Mouse (Mus musculus) stomach, embryonic 16.5 days (tissue): Measurements from ENCODE around the gene Rassf8. TPM values are rescaled to one million over a fixed set of nuclear protein-coding genes. Genes with fewer than 3 reads are reported as not detected.

ENCODE experiments used
- ATAC-seq: fragments of 200-750 bp; cut with Nextera tagmentation; 2 replicates; pipeline ENCODE4 v1.8.0; 2017; ENCODE audit warnings: moderate number of reproducible peaks, moderate TSS enrichment; ENCODE audit not compliant: insufficient read depth, low FRiP score
- H3K27ac ChIP-seq: fragments of 300-500 bp; sonication (generic); 2 replicates; pipeline ENCODE4 v1.5.1; 2014; ENCODE audit warnings: low read length
- H3K27me3 ChIP-seq: fragments of 300-500 bp; sonication (generic); 2 replicates; pipeline ENCODE4 v1.6.1; 2014; ENCODE audit warnings: low read length, control low read depth, mixed read lengths; ENCODE audit not compliant: control insufficient read depth, insufficient read depth
- H3K36me3 ChIP-seq: fragments of 300-500 bp; sonication (generic); 2 replicates; pipeline ENCODE4 v1.6.1; 2014; ENCODE audit warnings: low read length; ENCODE audit not compliant: control insufficient read depth, insufficient read depth
- H3K4me1 ChIP-seq: fragments of 300-500 bp; sonication (generic); 2 replicates; pipeline ENCODE4 v1.6.1; 2014; ENCODE audit warnings: low read length, control low read depth, mixed read lengths; ENCODE audit not compliant: control insufficient read depth, insufficient read depth
- H3K4me2 ChIP-seq: fragments of 300-500 bp; sonication (generic); 2 replicates; pipeline ENCODE4 v1.6.1; 2014; ENCODE audit warnings: low read depth, low read length, mixed read lengths
- H3K4me3 ChIP-seq: fragments of 300-500 bp; sonication (generic); replicated peaks from 2 replicates; pipeline ENCODE4 v1.5.1; 2014; ENCODE audit warnings: mild to moderate bottlenecking, low read length
- H3K9ac ChIP-seq: fragments of 300-500 bp; sonication (generic); 2 replicates; pipeline ENCODE4 v1.6.1; 2014; ENCODE audit warnings: low read length
- H3K9me3 ChIP-seq: fragments of 300-500 bp; sonication (generic); replicated peaks from 2 replicates; pipeline ENCODE4 v1.6.1; 2016; ENCODE audit warnings: low read length, control low read depth; ENCODE audit not compliant: control insufficient read depth
- WGBS: fragments of 180-500 bp; shearing (Covaris S2); extraction: QIAGEN DNeasy Blood & Tissue Kit; methylation state at CpG from one replicate; pipeline ENCODE4 v1.1.7; 2014; 5-methylcytosine and 5-hydroxymethylcytosine counted together
- polyA plus RNA-seq: library from polyadenylated mRNA; unstranded; fragments of >200 nt; fragmentation: Nextera tagmentation; extraction: Ambion mirVana; gene quantifications from 2 replicates; pipeline ENCODE4 v1.2.1, GENCODE M21; 2015

Rassf8 gene
- polyA plus RNA-seq, 1 experiment from 2014 or later, result 5.7 TPM

GRCm38 (mm10) chr6:145781256-145781655 lies 34.7 kb downstream of the Rassf8 start:
- WGBS, result 86% methylated on average over 9 of the region's 9 CpGs
- ATAC-seq, result no peak
- no peaks in the 10 kb centered on the region; the same call in 1 of the 2 replicates for H3K4me1 ChIP-seq
- no peaks in the 10 kb centered on the region for H3K27me3 ChIP-seq
- no peak overlapping the region for H3K27ac ChIP-seq
- H3K4me3 ChIP-seq, result no peak overlapping the region
- H3K9me3 ChIP-seq, result no peaks in the 10 kb centered on the region
- no peaks in the 10 kb centered on the region for H3K36me3 ChIP-seq
- no peak overlapping the region for H3K4me2 ChIP-seq
- no peak overlapping the region for H3K9ac ChIP-seq

GRCm38 (mm10) chr6:145781966-145782365 lies 35.4 kb downstream of the Rassf8 start:
- no peaks in the 10 kb centered on the region for H3K36me3 ChIP-seq
- H3K27ac ChIP-seq, result no peak overlapping the region
- ATAC-seq, result no peak
- H3K9ac ChIP-seq, result no peak overlapping the region
- no peaks in the 10 kb centered on the region; the same call in 1 of the 2 replicates for H3K4me1 ChIP-seq
- H3K4me2 ChIP-seq, result no peak overlapping the region
- no peaks in the 10 kb centered on the region for H3K27me3 ChIP-seq
- 71% methylated on average over 2 of the region's 2 CpGs for WGBS
- no peak overlapping the region for H3K4me3 ChIP-seq
- H3K9me3 ChIP-seq, result no peaks in the 10 kb centered on the region

- 83% methylated on average over 2 of the region's 2 CpGs for WGBS
- ATAC-seq, result no peak
- no peaks in the 10 kb centered on the region for H3K9me3 ChIP-seq
Observed at GRCm38 (mm10) chr6:145787311-145787710, 40.8 kb downstream of the Rassf8 start.

GRCm38 (mm10) chr6:145789738-145790137 lies 43.2 kb downstream of the Rassf8 start:
- Histone ChIP-seq H3K9ac (no peak overlapping the region), H3K27me3 (no peaks in the 10 kb centered on the region), H3K36me3 (no peaks in the 10 kb centered on the region), H3K9me3 (no peaks in the 10 kb centered on the region), H3K4me3 (no peak overlapping the region), H3K27ac (no peak overlapping the region), H3K4me2 (no peak overlapping the region), H3K4me1 (peaks cover 13% of the 10 kb centered on the region)
- WGBS, result 93% methylated on average over 4 of the region's 4 CpGs
- ATAC-seq, result no peak

More at GRCm38 (mm10) chr6:145787311-145787710, 40.8 kb downstream of the Rassf8 start:
- no peaks in the 10 kb centered on the region for H3K27me3 ChIP-seq
- H3K36me3 ChIP-seq, result no peaks in the 10 kb centered on the region
- no peak overlapping the region for H3K4me2 ChIP-seq
- no peak overlapping the region for H3K27ac ChIP-seq
- H3K9ac ChIP-seq, result no peak overlapping the region
- H3K4me3 ChIP-seq, result no peak overlapping the region
- H3K4me1 ChIP-seq, result peaks cover 4% of the 10 kb centered on the region

- Histone ChIP-seq H3K4me3 (no peak overlapping the region), H3K9me3 (no peaks in the 10 kb centered on the region), H3K9ac (no peak overlapping the region), H3K36me3 (no peaks in the 10 kb centered on the region), H3K27me3 (no peaks in the 10 kb centered on the region), H3K27ac (peak overlapping the region; percentile 75), H3K4me1 (peaks cover 25% of the 10 kb centered on the region), H3K4me2 (no peak overlapping the region)
- ATAC-seq, result no peak
- WGBS, result 54% methylated on average over 7 of the region's 7 CpGs
Observed at GRCm38 (mm10) chr6:145792373-145792772, 45.8 kb downstream of the Rassf8 start.

- peak overlapping the region; percentile 75 for H3K27ac ChIP-seq
- H3K36me3 ChIP-seq, result no peaks in the 10 kb centered on the region
- H3K27me3 ChIP-seq, result no peaks in the 10 kb centered on the region
- no peaks in the 10 kb centered on the region for H3K9me3 ChIP-seq
- no peak overlapping the region for H3K4me3 ChIP-seq
- H3K9ac ChIP-seq, result no peak overlapping the region
- H3K4me2 ChIP-seq, result no peak overlapping the region
- H3K4me1 ChIP-seq, result peaks cover 28% of the 10 kb centered on the region
- ATAC-seq, result peak; percentile 86
- WGBS, result 9% methylated on average over 4 of the region's 4 CpGs
Observed at GRCm38 (mm10) chr6:145793109-145793593, 46.6 kb downstream of the Rassf8 start.

- Histone ChIP-seq H3K4me3 (no peak overlapping the region), H3K36me3 (no peaks in the 10 kb centered on the region), H3K9me3 (no peaks in the 10 kb centered on the region), H3K4me1 (peaks cover 28% of the 10 kb centered on the region), H3K4me2 (no peak overlapping the region), H3K27me3 (no peaks in the 10 kb centered on the region), H3K9ac (no peak overlapping the region), H3K27ac (no peak overlapping the region)
- 64% methylated on average over 4 of the region's 4 CpGs for WGBS
- no peak for ATAC-seq
Observed at GRCm38 (mm10) chr6:145794671-145795070, 48.1 kb downstream of the Rassf8 start.

- Histone ChIP-seq H3K4me2 (no peak overlapping the region), H3K27me3 (no peaks in the 10 kb centered on the region)
- 29% methylated on average over 14 of the region's 14 CpGs for WGBS
Observed at GRCm38 (mm10) chr6:145796191-145797023, 49.9 kb downstream of the Rassf8 start.

GRCm38 (mm10) chr6:145797692-145798091 lies 51.1 kb downstream of the Rassf8 start:
- 73% methylated on average over 3 of the region's 3 CpGs for WGBS
- ATAC-seq, result no peak

More at GRCm38 (mm10) chr6:145796191-145797023, 49.9 kb downstream of the Rassf8 start:
- peak overlapping the region; percentile 50; the same call in 1 of the 2 replicates for H3K27ac ChIP-seq
- H3K4me3 ChIP-seq, result no peak overlapping the region
- no peaks in the 10 kb centered on the region for H3K9me3 ChIP-seq
- no peak for ATAC-seq
- 0 out of 2 replicates have a peak overlapping the region, but pooled peaks have one; percentile 24 for H3K9ac ChIP-seq
- peaks cover 28% of the 10 kb centered on the region for H3K4me1 ChIP-seq
- H3K36me3 ChIP-seq, result no peaks in the 10 kb centered on the region

More at GRCm38 (mm10) chr6:145797692-145798091, 51.1 kb downstream of the Rassf8 start:
- Histone ChIP-seq H3K4me1 (peaks cover 20% of the 10 kb centered on the region), H3K9ac (no peak overlapping the region), H3K9me3 (no peaks in the 10 kb centered on the region), H3K36me3 (no peaks in the 10 kb centered on the region), H3K27me3 (no peaks in the 10 kb centered on the region), H3K27ac (no peak overlapping the region), H3K4me2 (no peak overlapping the region), H3K4me3 (no peak overlapping the region)
